Mouse (Mus musculus): ENCODE data around the gene Tmem29.

DNA sequence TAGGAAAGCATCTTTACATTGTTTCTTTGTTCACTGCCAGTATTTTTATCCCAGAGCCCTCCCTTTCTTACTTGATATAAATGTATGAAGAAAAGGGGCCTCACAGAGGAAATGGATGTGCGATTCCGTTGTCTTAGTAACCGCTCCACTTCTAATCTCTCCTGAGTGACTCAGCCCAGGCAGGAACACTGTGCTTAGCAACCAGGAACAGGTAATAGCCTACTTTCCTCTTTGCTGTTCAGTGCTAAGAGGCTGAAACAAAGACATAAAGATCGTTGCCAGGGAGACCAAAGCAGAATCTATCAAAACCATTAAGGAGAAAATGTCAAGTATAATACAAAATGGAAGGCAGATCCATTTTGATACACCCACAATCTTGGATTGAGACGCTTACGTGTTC lies 49.7 kb upstream of the Tmem29 start:
- TF ChIP-seq CTCF (IDR thresholded peaks at IDR 0.05; ENCODE audit: extremely low read depth, insufficient read length, insufficient replicate concordance, low read depth, low read length) (no peak), POLR2A (IDR thresholded peaks at IDR 0.05; ENCODE audit: low read depth, low read length) (no peak)

Measured in small intestine, adult 2 months (tissue).